Mouse (Mus musculus) frontal cortex, postnatal 25 days (tissue): ENCODE data around the gene Gm5142.

Source experiments
- DNase-seq, 2 experiments: peaks; one replicate each; pipeline ENCODE4 v3.0.0; 2022; ENCODE audit warnings: low spot score in 2 of 2

Gene Gm5142

GRCm38 (mm10) chr14:59178649-59179048 lies at the start of gene Gm5142:
Gm5142 (minus strand) TSS chr14:59178749.
- no peak for DNase-seq

- no peak for DNase-seq
Observed at GRCm38 (mm10) chr14:59226240-59226639, 47.7 kb upstream of the Gm5142 start.

- no peak for DNase-seq
Observed at GRCm38 (mm10) chr14:59219241-59219640, 40.7 kb upstream of the Gm5142 start.

- no peak for DNase-seq
Observed at GRCm38 (mm10) chr14:59209816-59210215, 31.3 kb upstream of the Gm5142 start.

- DNase-seq: no peak
Observed at GRCm38 (mm10) chr14:59209003-59209402, 30.5 kb upstream of the Gm5142 start.

- no peak for DNase-seq
Observed at GRCm38 (mm10) chr14:59205976-59206583, 27.5 kb upstream of the Gm5142 start.

- DNase-seq: no peak
Observed at GRCm38 (mm10) chr14:59205461-59205860, 26.9 kb upstream of the Gm5142 start.

GRCm38 (mm10) chr14:59201604-59202215 lies 23.2 kb upstream of the Gm5142 start:
- DNase-seq: no peak

GRCm38 (mm10) chr14:59200711-59201603 lies 22.4 kb upstream of the Gm5142 start, which contains the start of gene Rcbtb1:
Rcbtb1 (plus strand) TSS chr14:59201209.
- peak; percentile 82 to 87 for DNase-seq

- no peak for DNase-seq
Observed at GRCm38 (mm10) chr14:59186121-59186520, 7.6 kb upstream of the Gm5142 start.

- no peak for DNase-seq
Observed at GRCm38 (mm10) chr14:59185514-59185913, 7.0 kb upstream of the Gm5142 start.

GRCm38 (mm10) chr14:59182732-59183131 lies 4.2 kb upstream of the Gm5142 start:
- no peak for DNase-seq

GRCm38 (mm10) chr14:59157016-59157698 lies 21.4 kb downstream of the Gm5142 start:
- DNase-seq: no peak

- no peak for DNase-seq
Observed at GRCm38 (mm10) chr14:59155589-59155988, 23.0 kb downstream of the Gm5142 start.

- no peak for DNase-seq
Observed at GRCm38 (mm10) chr14:59142793-59143192, 35.8 kb downstream of the Gm5142 start, which contains the start of gene 1700129C05Rik. 1700129C05Rik (minus strand) TSS chr14:59142893.

GRCm38 (mm10) chr14:59114281-59114680 lies 64.3 kb downstream of the Gm5142 start:
- DNase-seq: no peak
